Mouse (Mus musculus) brain, embryonic 14.5 days (tissue): ENCODE results near the gene Mcm6.

Experiments used
- CTCF ChIP-seq: fragments of 200-500 bp; IDR thresholded peaks from 2 replicates; pipeline ENCODE4 v1.5.1; 2012; ENCODE audit warnings: inconsistent platforms, mild to moderate bottlenecking, moderate library complexity, borderline replicate concordance; ENCODE audit not compliant: insufficient read depth, insufficient read length; ENCODE audit errors: extremely low read depth
- POLR2A ChIP-seq: fragments of 200-500 bp; IDR thresholded peaks from 2 replicates; pipeline ENCODE4 v1.6.1; 2012; ENCODE audit warnings: mild to moderate bottlenecking, inconsistent platforms, borderline replicate concordance; ENCODE audit not compliant: poor library complexity, insufficient read depth, insufficient read length, severe bottlenecking; ENCODE audit errors: extremely low read depth

- TF ChIP-seq CTCF (no peak), POLR2A (no peak)
These were observed 1.1 kb upstream of the Mcm6 start for GRCm38 (mm10) chr1:128360601-128361000.
